Mouse (Mus musculus) naive thymus-derived CD4-positive, alpha-beta T cell, adult 2 months (primary cell): ENCODE results near the gene Ticrr.

Source experiments
- DNase-seq: peaks from one replicate; pipeline ENCODE4 v3.0.0-alpha.2; 2011; ENCODE audit warnings: low read depth

Gene Ticrr

DNA sequence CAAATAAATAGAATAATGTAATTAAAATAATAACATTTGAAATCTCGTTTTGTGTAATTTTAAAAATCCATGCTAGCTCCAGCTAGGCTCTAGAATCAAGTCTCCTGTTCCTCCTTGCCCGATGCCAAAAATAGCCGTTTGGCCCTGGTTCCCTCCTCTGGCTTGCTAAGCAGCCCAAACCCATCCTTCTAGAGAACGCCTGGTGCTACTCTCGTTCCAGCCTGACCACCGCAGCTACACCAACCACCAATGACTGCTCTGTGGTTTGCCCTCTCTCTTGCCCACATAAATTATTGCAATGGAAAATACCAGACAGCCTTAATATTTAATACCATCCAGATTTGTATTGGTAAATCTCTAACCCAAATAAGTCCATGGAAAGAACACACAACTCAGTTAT is 87.7 kb downstream of the Ticrr start:
- no peak for DNase-seq
